Mouse (Mus musculus) megakaryocyte, embryonic 14.5 days (primary cell): Measurements from ENCODE around the gene Klhl25.

Source experiments
- FLI1 ChIP-seq: IDR thresholded peaks from 2 replicates; pipeline ENCODE4 v1.6.1; 2012; ENCODE audit warnings: low read length, inconsistent platforms, mixed read lengths
- GATA1 ChIP-seq: IDR thresholded peaks from 3 replicates; pipeline ENCODE4 v1.6.1; 2012; ENCODE audit warnings: mixed read lengths, low read length, inconsistent platforms, borderline replicate concordance

DNA sequence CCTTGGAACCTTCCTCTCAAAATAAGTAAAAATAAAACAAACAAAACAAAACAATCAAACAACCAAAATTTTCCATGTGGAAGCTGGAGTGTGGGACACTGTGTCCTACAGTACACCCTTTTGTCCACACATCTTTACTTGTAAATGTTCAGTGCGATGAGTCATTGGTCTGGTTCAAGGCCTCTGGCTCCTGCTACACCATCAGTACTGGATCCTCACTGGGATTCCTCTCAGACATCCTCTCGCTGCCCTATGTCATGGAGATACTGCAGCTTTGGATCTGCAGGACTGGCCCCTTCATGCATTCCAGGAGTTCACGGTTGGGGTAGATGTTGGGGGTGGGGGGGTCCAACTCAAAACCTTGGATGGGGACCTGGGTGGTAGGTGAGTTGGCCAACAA is 5.8 kb upstream of the Klhl25 start:
- TF ChIP-seq GATA1 (no peak), FLI1 (no peak)
